Mouse (Mus musculus) bone marrow macrophage, adult 2 months (primary cell): ENCODE results near the gene Taf1d. TPM values are rescaled to one million over a fixed set of nuclear protein-coding genes. Genes with fewer than 3 reads are reported as not detected.

Experiments used
- H3K27ac ChIP-seq: 2 replicates; pipeline ENCODE4 v1.5.1; 2012; ENCODE audit warnings: low read depth, low read length; ENCODE audit not compliant: insufficient read depth
- H3K4me1 ChIP-seq: 2 replicates; pipeline ENCODE4 v1.6.1; 2012; ENCODE audit warnings: low read length; ENCODE audit not compliant: control insufficient read depth, insufficient read depth
- H3K4me3 ChIP-seq: 2 replicates; pipeline ENCODE4 v1.5.1; 2012; ENCODE audit warnings: mild to moderate bottlenecking, low read length, moderate library complexity; ENCODE audit not compliant: insufficient read depth
- CTCF ChIP-seq: IDR thresholded peaks from 2 replicates; pipeline ENCODE4 v1.5.1; 2012; ENCODE audit warnings: low read depth, mild to moderate bottlenecking, low read length, moderate library complexity
- POLR2A ChIP-seq: IDR thresholded peaks from 2 replicates; pipeline ENCODE4 v1.6.1; 2012; ENCODE audit warnings: mild to moderate bottlenecking, low read depth, low read length, borderline replicate concordance
- polyA plus RNA-seq: library from polyadenylated mRNA; stranded (reverse); fragments of >200 nt; gene quantifications from 2 replicates; pipeline ENCODE4 v1.2.4, GENCODE M21; 2012; ENCODE audit not compliant: missing spikeins, insufficient read depth, insufficient read length

Gene Taf1d
- 81.2 and 89.3 TPM in 2 replicates for polyA plus RNA-seq

- H3K4me1 ChIP-seq, result peaks cover 16% of the 10 kb centered on the region
- peak within 1 kb of the TSS; percentile 98 for H3K4me3 ChIP-seq
- no peak for TF ChIP-seq CTCF
- peak; percentile 67; the same call in 1 of the 2 replicates for TF ChIP-seq POLR2A
- peak within 1 kb of the TSS; percentile 83 for H3K27ac ChIP-seq
These were observed at the start of gene Taf1d for GRCm38 (mm10) chr9:15305503-15306397. Gene Taf1d (plus strand): TSS chr9:15306214.

- Histone ChIP-seq H3K4me3 (no peak overlapping the region), H3K27ac (no peak overlapping the region), H3K4me1 (no peaks in the 10 kb centered on the region)
- no peak for TF ChIP-seq POLR2A
- no peak for TF ChIP-seq CTCF
These were observed 49.8 kb upstream of the Taf1d start for GRCm38 (mm10) chr9:15256214-15256613.

- Histone ChIP-seq H3K4me1 (no peaks in the 10 kb centered on the region), H3K4me3 (no peak overlapping the region), H3K27ac (no peak overlapping the region)
- TF ChIP-seq POLR2A (no peak), CTCF (no peak)
These were observed 44.0 kb upstream of the Taf1d start for GRCm38 (mm10) chr9:15261980-15262379.

DNA sequence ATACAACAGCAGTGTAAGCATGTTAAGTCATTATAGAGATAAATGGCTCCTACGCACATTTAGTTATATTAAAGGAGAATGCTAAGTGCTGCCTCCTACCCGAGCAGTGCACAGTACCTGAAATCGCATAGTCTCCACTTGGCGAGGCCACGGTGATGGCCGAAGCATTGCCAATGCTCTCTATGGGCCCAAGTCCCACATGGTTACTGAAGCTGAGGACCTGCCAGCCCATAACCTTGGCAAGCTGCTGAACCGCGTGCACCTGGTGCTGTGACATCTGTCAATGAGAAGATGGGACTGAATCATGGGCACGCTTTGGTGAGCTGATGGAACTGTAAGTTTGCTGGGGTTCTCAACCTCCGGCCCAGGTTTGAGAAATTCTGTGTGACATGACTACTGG lies 42.5 kb upstream of the Taf1d start:
- Histone ChIP-seq H3K27ac (no peak overlapping the region), H3K4me3 (no peak overlapping the region), H3K4me1 (no peaks in the 10 kb centered on the region)
- no peak for TF ChIP-seq CTCF
- no peak for TF ChIP-seq POLR2A

DNA sequence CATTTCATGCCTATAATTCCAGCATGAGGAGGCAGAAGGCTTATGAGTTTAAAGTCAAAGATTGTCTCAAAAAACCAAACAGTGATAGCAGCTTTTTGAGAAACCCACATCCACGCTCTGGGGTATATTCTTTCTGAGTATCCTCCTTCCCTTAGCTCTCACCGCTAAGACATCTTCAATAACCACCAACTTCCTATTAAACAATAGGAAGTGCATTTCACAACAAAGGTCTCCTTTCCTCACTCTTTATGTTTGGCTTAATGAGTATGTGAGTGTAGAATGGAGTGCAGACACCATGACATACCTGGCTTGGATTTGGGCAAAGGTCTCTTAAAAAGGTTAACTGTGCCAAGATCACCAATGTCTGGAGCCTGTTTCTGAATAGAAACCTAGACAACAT lies 32.0 kb upstream of the Taf1d start:
- TF ChIP-seq CTCF (no peak), POLR2A (no peak)
- H3K4me1 ChIP-seq, result peaks cover 9% of the 10 kb centered on the region
- H3K4me3 ChIP-seq, result no peak overlapping the region
- no peak overlapping the region for H3K27ac ChIP-seq

- no peak for TF ChIP-seq POLR2A
- no peak for TF ChIP-seq CTCF
- no peak overlapping the region for H3K4me3 ChIP-seq
- H3K27ac ChIP-seq, result no peak overlapping the region
These were observed 29.2 kb upstream of the Taf1d start for GRCm38 (mm10) chr9:15276855-15277254.

DNA sequence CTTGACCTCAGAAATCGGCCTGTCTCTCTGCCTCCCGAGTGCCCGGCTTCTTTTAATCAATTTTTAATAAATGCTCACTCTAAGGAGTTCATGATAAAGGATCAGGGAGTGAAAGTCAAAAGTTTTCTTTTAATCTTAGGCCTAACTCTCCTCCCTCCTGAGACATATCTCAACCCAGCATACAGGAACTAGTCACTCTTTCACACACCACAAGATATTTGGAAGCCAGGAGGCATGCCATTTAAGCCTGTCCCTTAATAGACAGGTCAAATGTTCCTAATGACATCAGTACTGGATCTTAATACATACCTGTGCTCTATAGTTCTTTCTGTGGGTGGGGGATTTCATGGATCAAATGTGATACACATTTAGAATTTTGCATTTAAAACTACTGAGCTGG lies 27.7 kb upstream of the Taf1d start:
- Histone ChIP-seq H3K4me3 (no peak overlapping the region), H3K27ac (no peak overlapping the region), H3K4me1 (peaks cover 13% of the 10 kb centered on the region)
- TF ChIP-seq POLR2A, result no peak

More at GRCm38 (mm10) chr9:15276855-15277254, 29.2 kb upstream of the Taf1d start:
- peaks cover 13% of the 10 kb centered on the region for H3K4me1 ChIP-seq

- Histone ChIP-seq H3K4me1 (peaks cover 11% of the 10 kb centered on the region), H3K27ac (peak overlapping the region; percentile 71), H3K4me3 (peak overlapping the region; percentile 81)
- TF ChIP-seq CTCF (no peak), POLR2A (no peak)
These were observed 26.8 kb upstream of the Taf1d start for GRCm38 (mm10) chr9:15279139-15279648.

DNA sequence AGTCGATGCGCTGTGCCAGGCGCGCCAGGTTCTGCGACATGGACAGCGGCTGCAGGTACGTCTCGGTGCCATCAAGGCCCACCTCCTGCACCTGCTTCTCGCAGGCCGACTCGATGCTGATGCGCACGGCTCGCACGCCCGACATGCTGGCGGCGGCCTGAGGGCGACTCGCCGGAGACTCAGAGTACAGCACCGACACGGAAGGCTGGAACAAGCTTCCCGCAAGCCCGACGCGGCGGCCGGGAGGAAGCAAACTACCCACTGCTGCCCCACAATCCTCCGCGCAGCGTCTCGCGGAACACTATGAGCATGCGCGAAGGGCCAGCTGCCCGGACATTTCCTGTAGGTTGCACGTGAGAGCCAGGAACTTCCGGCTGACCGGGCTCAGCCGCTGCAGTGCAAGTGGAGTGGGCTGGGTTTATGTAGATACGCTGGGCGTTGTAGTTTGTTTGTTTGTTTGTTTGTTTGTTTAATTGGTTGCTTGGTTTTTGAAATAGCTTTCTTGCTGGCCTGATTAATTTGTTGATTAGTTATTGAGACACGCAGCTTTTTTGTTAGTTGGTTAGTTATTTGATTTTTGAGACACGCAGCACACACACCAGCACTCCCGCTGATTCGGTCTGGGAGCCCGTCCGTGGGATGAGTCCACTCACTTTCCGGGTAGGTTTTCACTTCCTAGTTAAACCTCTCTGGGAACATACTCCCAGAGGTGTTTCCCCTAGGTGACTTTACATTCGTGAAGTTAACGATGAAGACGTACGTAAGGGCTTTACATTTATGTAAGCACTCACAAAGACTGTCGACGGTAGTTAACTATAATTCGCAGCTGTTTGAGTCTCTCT lies 26.1 kb upstream of the Taf1d start, which contains the start of gene Med17:
TSS of gene Med17 (minus strand) at position 283 of the 842 bp plus-strand sequence.
- Histone ChIP-seq H3K4me3 (peak within 1 kb of the TSS; percentile 81), H3K27ac (peak within 1 kb of the TSS; percentile 71), H3K4me1 (peaks cover 7% of the 10 kb centered on the region)
- no peak for TF ChIP-seq POLR2A
- no peak for TF ChIP-seq CTCF
